Mouse (Mus musculus) hindbrain, embryonic 15.5 days (tissue): Measurements from ENCODE around the gene Gm10322. TPM values are rescaled to one million over a fixed set of nuclear protein-coding genes. Genes with fewer than 3 reads are reported as not detected.

ENCODE experiments used
- ATAC-seq: fragments of 200-750 bp; cut with Nextera tagmentation; 2 replicates; pipeline ENCODE4 v1.8.0; 2017; ENCODE audit warnings: low read depth, moderate number of reproducible peaks, moderate TSS enrichment; ENCODE audit not compliant: low FRiP score
- H3K27ac ChIP-seq: fragments of 300-500 bp; sonication (generic); replicated peaks from 2 replicates; pipeline ENCODE4 v1.5.1; 2015; ENCODE audit warnings: mild to moderate bottlenecking, inconsistent platforms
- H3K27me3 ChIP-seq: fragments of 300-500 bp; sonication (generic); 2 replicates; pipeline ENCODE4 v1.6.1; 2015; ENCODE audit warnings: control low read depth, inconsistent platforms
- H3K36me3 ChIP-seq: fragments of 300-500 bp; sonication (generic); 2 replicates; pipeline ENCODE4 v1.6.1; 2015; ENCODE audit warnings: control low read depth, inconsistent platforms
- H3K4me1 ChIP-seq: fragments of 300-500 bp; sonication (generic); replicated peaks from 2 replicates; pipeline ENCODE4 v1.6.1; 2015; ENCODE audit warnings: control low read depth, inconsistent platforms
- H3K4me2 ChIP-seq: fragments of 300-500 bp; sonication (generic); 2 replicates; pipeline ENCODE4 v1.6.1; 2015; ENCODE audit warnings: moderate library complexity, mild to moderate bottlenecking, inconsistent platforms
- H3K4me3 ChIP-seq: fragments of 300-500 bp; sonication (generic); 2 replicates; pipeline ENCODE4 v1.5.1; 2015; ENCODE audit warnings: mild to moderate bottlenecking, inconsistent platforms
- H3K9ac ChIP-seq: fragments of 300-500 bp; sonication (generic); 2 replicates; pipeline ENCODE4 v1.6.1; 2015; ENCODE audit warnings: inconsistent platforms
- H3K9me3 ChIP-seq: fragments of 300-500 bp; sonication (generic); 2 replicates; pipeline ENCODE4 v1.6.1; 2016; ENCODE audit warnings: control low read depth, inconsistent platforms
- WGBS: fragments of 180-500 bp; shearing (Covaris S2); methylation state at CpG from one replicate; pipeline ENCODE4 v1.1.7; 2015; 5-methylcytosine and 5-hydroxymethylcytosine counted together
- polyA plus RNA-seq: library from polyadenylated mRNA; unstranded; fragments of >200 nt; fragmentation: Nextera tagmentation; extraction: Ambion mirVana; gene quantifications from 2 replicates; pipeline ENCODE4 v1.2.1, GENCODE M21; 2015

Gm10322 gene
- polyA plus RNA-seq, 1 experiment from 2014 or later, result not detected

- no peaks in the 10 kb centered on the region for H3K36me3 ChIP-seq
- no peaks in the 10 kb centered on the region for H3K9me3 ChIP-seq
- H3K4me2 ChIP-seq, result no peak overlapping the region
- no peak overlapping the region for H3K4me3 ChIP-seq
- WGBS, result 95% methylated on average over 3 of the region's 3 CpGs
- H3K27me3 ChIP-seq, result no peaks in the 10 kb centered on the region
- no peak overlapping the region for H3K27ac ChIP-seq
- no peak for ATAC-seq
- H3K9ac ChIP-seq, result no peak overlapping the region
- H3K4me1 ChIP-seq, result peaks cover 7% of the 10 kb centered on the region
Measured at GRCm38 (mm10) chr10:59580593-59581149, 35.2 kb upstream of the Gm10322 start.

DNA sequence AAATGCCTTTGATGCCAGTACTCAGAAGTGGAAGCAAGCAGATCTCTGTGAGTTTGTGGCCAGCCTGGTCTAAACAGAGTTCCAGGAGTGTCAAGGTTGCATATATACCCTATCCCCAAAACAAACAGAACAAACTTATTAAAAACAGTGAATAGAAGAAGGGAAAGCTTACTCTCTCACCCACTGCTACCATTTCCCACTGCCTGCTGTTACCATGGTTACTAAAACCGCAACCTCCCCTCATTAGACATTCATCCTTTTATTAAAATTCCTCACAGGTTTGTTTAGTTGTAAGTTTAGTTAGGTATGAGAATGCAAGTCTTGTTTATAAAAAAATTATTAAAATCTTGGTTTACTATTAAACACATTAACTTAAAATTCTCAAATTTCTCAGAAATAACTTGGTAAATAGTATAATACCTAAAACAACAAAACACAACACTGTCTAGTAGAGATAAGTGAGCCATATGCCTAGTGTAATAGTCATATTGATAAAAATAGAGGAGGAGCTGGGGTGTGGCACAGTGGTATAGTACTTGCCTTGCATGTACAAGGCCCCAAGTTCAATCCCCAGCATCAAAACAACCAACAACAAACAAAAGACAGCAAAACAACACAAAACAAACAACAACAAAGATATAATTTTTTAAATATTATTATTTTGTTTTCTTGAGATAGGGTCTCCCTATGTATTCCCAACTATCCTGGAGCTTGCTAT, 33.9 kb upstream of the Gm10322 start:
- Histone ChIP-seq H3K9me3 (no peaks in the 10 kb centered on the region), H3K36me3 (no peaks in the 10 kb centered on the region), H3K27me3 (no peaks in the 10 kb centered on the region), H3K4me1 (peaks cover 7% of the 10 kb centered on the region), H3K9ac (no peak overlapping the region), H3K27ac (no peak overlapping the region), H3K4me3 (no peak overlapping the region), H3K4me2 (no peak overlapping the region)
- 43% methylated on average over 1 of the region's 1 CpGs for WGBS
- no peak for ATAC-seq

DNA sequence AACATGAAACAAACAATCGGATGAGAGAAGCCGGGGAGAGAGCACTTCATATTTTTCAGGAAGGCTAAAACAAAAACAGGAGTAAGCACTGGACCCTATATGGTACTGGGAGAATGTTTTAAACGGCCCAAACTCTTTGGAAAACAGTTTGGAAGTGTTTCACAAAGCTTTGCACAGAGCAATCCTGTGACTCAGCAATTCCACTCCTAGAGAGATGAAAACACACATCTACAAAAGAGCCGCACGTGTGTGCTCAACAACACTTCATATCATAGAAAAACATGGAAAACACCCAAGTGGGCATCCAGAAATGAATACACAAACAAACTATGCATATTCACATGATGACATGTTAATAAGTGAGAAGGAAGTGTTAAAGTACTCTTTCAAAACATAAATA, 30.2 kb upstream of the Gm10322 start:
- H3K4me2 ChIP-seq, result no peak overlapping the region
- no peaks in the 10 kb centered on the region for H3K9me3 ChIP-seq
- H3K4me1 ChIP-seq, result no peaks in the 10 kb centered on the region
- 90% methylated on average over 5 of the region's 5 CpGs for WGBS
- H3K27ac ChIP-seq, result no peak overlapping the region
- no peak overlapping the region for H3K9ac ChIP-seq
- no peaks in the 10 kb centered on the region for H3K36me3 ChIP-seq
- no peaks in the 10 kb centered on the region for H3K27me3 ChIP-seq
- no peak overlapping the region for H3K4me3 ChIP-seq
- ATAC-seq, result no peak

DNA sequence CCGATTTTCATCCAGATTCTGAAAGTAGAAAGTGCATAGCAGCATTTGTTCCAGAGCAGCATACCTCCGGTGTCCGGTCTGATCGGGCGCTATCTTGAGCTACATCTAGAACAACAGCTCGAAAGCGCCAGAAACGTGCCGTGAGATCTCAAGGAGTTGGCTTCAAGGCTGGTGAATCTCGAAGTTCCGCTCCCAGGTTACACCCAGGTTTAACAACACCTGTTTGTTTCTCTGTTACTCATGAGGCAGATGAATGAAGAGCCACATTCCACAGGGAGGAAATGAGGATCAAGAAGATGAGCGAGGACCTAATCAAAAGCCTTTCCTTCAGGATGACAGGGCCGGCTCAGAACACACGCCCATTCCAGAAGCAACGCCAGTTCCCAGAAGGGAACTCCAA, 29.0 kb upstream of the Gm10322 start:
- Histone ChIP-seq H3K4me3 (no peak overlapping the region), H3K4me2 (no peak overlapping the region), H3K27me3 (no peaks in the 10 kb centered on the region), H3K9ac (no peak overlapping the region), H3K9me3 (no peaks in the 10 kb centered on the region), H3K36me3 (no peaks in the 10 kb centered on the region), H3K4me1 (no peaks in the 10 kb centered on the region), H3K27ac (no peak overlapping the region)
- 94% methylated on average over 15 of the region's 15 CpGs for WGBS
- no peak for ATAC-seq

GRCm38 (mm10) chr10:59588135-59588534, 27.7 kb upstream of the Gm10322 start:
- Histone ChIP-seq H3K27me3 (no peaks in the 10 kb centered on the region), H3K36me3 (no peaks in the 10 kb centered on the region), H3K27ac (no peak overlapping the region), H3K4me3 (no peak overlapping the region), H3K9me3 (no peaks in the 10 kb centered on the region), H3K9ac (no peak overlapping the region), H3K4me1 (no peaks in the 10 kb centered on the region), H3K4me2 (no peak overlapping the region)
- WGBS, result 89% methylated on average over 7 of the region's 7 CpGs
- ATAC-seq, result no peak

DNA sequence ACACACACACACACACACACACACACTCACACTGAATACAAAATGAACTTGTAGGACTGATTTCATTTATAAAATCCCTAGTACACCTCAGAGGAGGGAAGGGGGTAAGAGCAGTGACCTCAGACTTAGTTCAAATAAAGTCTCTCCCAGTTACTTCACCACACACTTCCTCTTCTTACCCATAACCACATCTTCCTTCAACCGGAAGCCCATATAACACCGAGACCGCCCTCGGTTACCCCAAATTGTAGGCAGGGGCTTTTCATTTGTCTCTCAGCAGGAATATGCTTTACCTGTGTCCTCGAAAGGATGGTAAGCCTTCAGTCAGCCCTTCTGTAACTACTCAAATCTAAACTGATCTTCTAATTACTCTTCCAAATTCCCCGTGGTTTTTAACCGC, 26.4 kb upstream of the Gm10322 start:
- no peak overlapping the region for H3K4me2 ChIP-seq
- no peak for ATAC-seq
- no peaks in the 10 kb centered on the region for H3K9me3 ChIP-seq
- no peaks in the 10 kb centered on the region for H3K27me3 ChIP-seq
- WGBS, result 90% methylated on average over 7 of the region's 7 CpGs
- no peak overlapping the region for H3K27ac ChIP-seq
- H3K4me3 ChIP-seq, result no peak overlapping the region
- H3K9ac ChIP-seq, result no peak overlapping the region
- H3K4me1 ChIP-seq, result no peaks in the 10 kb centered on the region
- no peaks in the 10 kb centered on the region for H3K36me3 ChIP-seq

DNA sequence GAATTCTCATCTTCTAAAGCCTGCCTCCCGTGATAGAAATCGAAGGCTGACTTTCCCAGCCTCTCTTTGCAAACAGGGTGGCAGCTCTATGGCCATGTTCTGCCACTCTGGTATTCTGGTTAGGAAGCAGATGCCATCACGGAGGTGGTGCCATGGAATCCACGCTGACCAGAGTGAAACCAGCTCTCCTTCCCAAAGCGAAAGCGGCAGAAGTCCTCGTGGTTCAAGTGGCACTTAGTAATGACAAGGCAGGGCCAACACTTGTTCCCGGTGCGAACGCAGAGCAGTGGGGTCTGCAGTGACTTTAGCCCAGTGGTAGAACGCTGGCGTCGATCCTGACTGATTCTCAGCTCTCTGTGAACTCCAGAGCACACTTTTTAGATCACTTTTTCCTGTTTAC, 26.0 kb upstream of the Gm10322 start:
- no peak overlapping the region for H3K9ac ChIP-seq
- no peak overlapping the region for H3K4me2 ChIP-seq
- no peak for ATAC-seq
- no peak overlapping the region for H3K4me3 ChIP-seq
- no peaks in the 10 kb centered on the region for H3K36me3 ChIP-seq
- H3K27ac ChIP-seq, result no peak overlapping the region
- no peaks in the 10 kb centered on the region for H3K9me3 ChIP-seq
- WGBS, result 93% methylated on average over 13 of the region's 13 CpGs
- H3K27me3 ChIP-seq, result no peaks in the 10 kb centered on the region
- no peaks in the 10 kb centered on the region for H3K4me1 ChIP-seq

DNA sequence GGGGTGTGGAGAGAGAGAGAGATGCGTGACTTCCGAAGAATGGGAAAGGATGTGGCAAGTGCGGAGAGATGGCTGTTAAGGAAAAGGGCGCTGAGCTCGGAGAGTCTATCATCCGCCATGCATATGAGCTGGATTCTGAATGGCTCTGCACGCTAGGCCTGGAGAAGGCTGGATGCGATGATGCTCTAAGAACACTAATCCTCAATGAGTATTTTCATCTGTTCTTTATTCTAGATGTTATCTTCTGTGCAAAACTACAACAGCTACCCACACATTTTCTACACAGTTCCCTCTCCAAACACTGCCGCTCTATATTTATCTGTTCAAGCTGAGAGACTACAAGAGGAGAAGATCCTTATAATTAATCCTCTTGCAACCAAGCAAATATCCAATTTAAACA, 25.3 kb upstream of the Gm10322 start:
- H3K36me3 ChIP-seq, result no peaks in the 10 kb centered on the region
- no peak for ATAC-seq
- WGBS, result 95% methylated on average over 9 of the region's 9 CpGs

DNA sequence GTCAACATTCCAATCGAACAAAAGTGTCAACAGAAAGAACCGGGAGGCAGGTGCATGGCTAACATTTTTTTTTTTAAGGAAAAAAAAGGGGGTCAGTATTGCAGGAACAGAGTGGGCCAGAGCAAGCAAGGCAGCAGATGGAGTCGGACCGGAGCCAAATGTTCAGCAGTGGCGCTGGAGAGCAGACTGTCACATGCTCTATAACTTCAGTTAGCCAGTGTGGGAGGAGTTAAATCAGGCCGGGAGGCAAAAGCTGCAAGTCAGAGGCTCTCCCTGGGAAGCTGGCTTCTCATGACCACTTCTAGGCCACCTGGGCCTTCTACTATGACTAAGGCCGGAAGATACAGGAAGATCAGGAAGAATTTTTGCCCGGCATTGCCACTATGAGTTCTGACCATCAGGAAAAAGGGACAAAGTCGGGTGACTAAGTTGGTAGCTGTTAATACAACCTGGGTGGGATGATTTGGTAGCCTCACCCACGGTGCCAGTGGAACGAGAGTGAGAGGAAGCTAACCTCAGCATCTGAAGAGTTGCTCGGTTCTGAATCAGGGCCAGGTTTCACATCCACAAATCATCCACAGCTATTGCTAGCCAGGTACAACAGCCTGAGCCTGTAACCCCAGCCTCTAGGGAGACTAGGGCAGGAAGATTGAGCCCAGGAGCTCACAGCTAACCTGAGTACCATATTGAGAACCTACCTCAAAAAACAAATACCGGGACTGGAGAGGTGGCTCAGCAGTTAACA, 21.9 kb upstream of the Gm10322 start:
- Histone ChIP-seq H3K27me3 (no peaks in the 10 kb centered on the region), H3K9me3 (no peaks in the 10 kb centered on the region), H3K27ac (no peak overlapping the region), H3K36me3 (no peaks in the 10 kb centered on the region), H3K9ac (no peak overlapping the region), H3K4me2 (no peak overlapping the region), H3K4me3 (no peak overlapping the region), H3K4me1 (no peaks in the 10 kb centered on the region)
- ATAC-seq, result no peak
- 81% methylated on average over 13 of the region's 13 CpGs for WGBS

More for the DNA sequence above, 25.3 kb upstream of the Gm10322 start:
- no peaks in the 10 kb centered on the region for H3K4me1 ChIP-seq
- H3K27ac ChIP-seq, result no peak overlapping the region
- H3K9me3 ChIP-seq, result no peaks in the 10 kb centered on the region
- no peaks in the 10 kb centered on the region for H3K27me3 ChIP-seq
- no peak overlapping the region for H3K4me2 ChIP-seq
- no peak overlapping the region for H3K9ac ChIP-seq
- H3K4me3 ChIP-seq, result no peak overlapping the region

- Histone ChIP-seq H3K4me3 (no peak overlapping the region), H3K4me1 (peaks cover 6% of the 10 kb centered on the region), H3K27ac (no peak overlapping the region), H3K27me3 (no peaks in the 10 kb centered on the region), H3K36me3 (no peaks in the 10 kb centered on the region), H3K9me3 (no peaks in the 10 kb centered on the region), H3K4me2 (no peak overlapping the region), H3K9ac (no peak overlapping the region)
- ATAC-seq, result no peak
- 77% methylated on average over 8 of the region's 8 CpGs for WGBS
Measured at GRCm38 (mm10) chr10:59600516-59600915, 15.3 kb upstream of the Gm10322 start.

GRCm38 (mm10) chr10:59602043-59602442, 13.8 kb upstream of the Gm10322 start:
- Histone ChIP-seq H3K4me1 (peaks cover 6% of the 10 kb centered on the region), H3K27me3 (no peaks in the 10 kb centered on the region), H3K4me3 (no peak overlapping the region), H3K36me3 (no peaks in the 10 kb centered on the region), H3K27ac (peak overlapping the region; percentile 38; the same call in 1 of the 2 replicates), H3K9me3 (no peaks in the 10 kb centered on the region), H3K4me2 (no peak overlapping the region), H3K9ac (no peak overlapping the region)
- 0 out of 2 replicates have a peak, but pooled peaks have one; percentile 45 for ATAC-seq
- WGBS, result 51% methylated on average over 8 of the region's 8 CpGs

- Histone ChIP-seq H3K4me3 (no peak overlapping the region), H3K27me3 (no peaks in the 10 kb centered on the region), H3K4me1 (peaks cover 6% of the 10 kb centered on the region), H3K4me2 (no peak overlapping the region; the same call in 1 of the 2 replicates), H3K9me3 (no peaks in the 10 kb centered on the region), H3K9ac (no peak overlapping the region), H3K36me3 (no peaks in the 10 kb centered on the region), H3K27ac (peak overlapping the region; percentile 48; the same call in 1 of the 2 replicates)
- 58% methylated on average over 14 of the region's 14 CpGs for WGBS
- ATAC-seq, result no peak
Measured at GRCm38 (mm10) chr10:59602891-59603290, 13.0 kb upstream of the Gm10322 start.
